Mouse (Mus musculus): ENCODE data around the gene Tspan1.

GRCm38 (mm10) chr4:116173072-116173471 lies 5.7 kb upstream of the Tspan1 start, which contains the start of the genes 1700042G07Rik and Gm49337:
- TF ChIP-seq POLR2A (IDR thresholded peaks at IDR 0.05; ENCODE audit: extremely low read depth, insufficient read depth, low read length) (no peak), CTCF (IDR thresholded peaks at IDR 0.05; ENCODE audit: low read depth, low read length) (no peak)
